Mouse (Mus musculus) NIH3T3 (cell line): ENCODE measurements around the gene Sla2.
A peak's percentile ranks its signal among the peaks of the same experiment; 100 is the strongest.
"Not testable (repeated sequence)": the region's sequence is repeated elsewhere in the genome, so short reads cannot be mapped to it uniquely, and the experiment has no call there.

Experiments used
- DNase-seq: peaks from one replicate; pipeline ENCODE4 v3.0.0-alpha.2; 2012; ENCODE audit warnings: low read depth

Sla2 gene

DNA sequence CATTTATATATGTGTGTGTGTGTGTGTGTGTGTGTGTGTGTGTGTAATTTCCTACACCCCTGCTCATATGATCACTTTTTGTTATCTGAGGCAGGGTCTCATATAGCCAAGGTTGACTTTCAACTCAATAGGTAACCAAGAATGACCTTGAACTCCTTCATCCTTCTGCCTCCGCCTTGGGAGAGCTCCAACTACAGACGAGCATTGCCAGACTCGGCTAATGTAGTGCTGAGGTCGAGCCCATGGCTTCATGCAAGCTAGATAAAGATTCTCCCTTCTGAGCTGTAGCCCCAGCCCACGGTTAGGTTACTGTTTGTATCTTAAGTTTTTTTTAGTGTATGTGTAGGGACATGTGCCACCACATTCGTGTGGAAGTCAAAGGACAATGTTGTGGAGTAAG, 14.9 kb upstream of the Sla2 start:
- DNase-seq = no peak

DNA sequence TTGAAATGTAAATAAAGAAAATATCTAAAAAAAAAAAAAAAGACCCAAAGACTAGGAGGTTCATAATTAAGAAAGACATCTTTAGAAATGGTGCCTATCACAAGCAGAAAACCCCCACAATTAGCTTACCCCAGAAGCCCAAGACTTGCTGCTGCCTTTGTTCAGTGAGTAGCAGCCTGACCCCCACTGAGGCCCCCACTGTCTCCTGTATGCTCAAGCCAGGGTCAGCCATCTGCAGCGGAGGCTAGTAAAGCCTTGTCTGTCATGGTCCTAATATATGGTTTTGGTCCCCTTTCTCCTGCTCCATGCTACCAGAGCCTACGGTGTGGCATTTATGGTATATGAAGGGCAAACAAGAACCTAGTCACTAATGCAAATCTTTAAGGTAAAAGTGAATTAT, 14.4 kb upstream of the Sla2 start:
- DNase-seq = no peak

DNA sequence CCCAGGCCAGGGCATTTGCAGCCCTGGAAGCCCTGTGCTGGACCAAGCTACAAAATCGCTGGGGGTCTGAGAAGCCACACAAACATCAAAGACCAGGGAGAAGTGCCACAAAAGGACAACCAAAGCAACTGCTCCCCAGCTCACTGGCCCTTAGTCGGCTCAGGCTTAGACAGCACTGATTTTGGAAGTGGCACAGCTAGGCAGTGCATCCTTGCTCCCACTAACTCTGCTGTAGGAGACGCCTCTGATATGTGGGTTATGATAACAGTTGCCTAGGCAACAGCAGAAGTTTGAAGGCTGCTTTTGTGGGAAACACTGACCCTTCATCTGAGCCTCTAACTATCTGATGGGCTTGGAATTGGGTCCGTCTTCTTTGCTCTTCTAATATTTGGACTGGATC, 12.2 kb upstream of the Sla2 start:
- no peak for DNase-seq

DNA sequence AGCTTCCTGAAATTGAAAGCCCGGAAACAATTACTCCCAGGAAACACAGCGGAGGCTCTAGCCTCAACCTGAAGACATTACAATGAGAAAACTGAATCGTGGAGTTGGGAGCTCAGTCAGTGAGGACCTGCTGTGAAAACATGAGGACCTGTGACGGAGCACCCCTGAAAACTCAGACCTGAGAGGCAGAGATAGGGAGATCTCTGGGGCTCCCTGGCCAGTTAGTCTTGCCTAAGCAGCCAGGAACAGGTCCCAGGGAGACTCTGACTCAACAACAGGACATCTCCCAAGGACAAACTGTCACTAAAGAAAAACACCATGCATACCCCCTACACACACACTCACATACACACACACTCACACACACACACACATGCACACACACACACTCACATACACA, 11.4 kb upstream of the Sla2 start:
- DNase-seq = no peak

DNA sequence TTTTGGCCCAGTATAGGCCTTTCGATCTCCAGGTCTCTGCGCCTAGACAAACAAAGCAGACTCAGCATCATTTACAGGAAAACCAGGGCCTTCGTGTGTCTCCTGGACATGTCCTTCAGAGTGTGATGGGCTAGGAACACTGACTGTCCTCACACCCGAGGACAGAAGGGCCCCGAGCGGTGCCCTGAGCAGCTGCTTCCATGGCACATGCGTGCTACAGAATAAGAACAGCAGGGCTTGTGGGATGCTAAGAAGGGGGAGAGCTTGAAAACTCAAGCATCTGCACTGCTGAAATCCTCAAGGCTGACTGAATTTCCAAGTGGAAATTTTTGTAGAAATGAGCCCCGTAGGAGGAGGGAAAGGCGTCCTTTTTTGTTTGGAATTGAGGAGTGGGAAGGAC, 10.0 kb upstream of the Sla2 start:
- no peak for DNase-seq

DNA sequence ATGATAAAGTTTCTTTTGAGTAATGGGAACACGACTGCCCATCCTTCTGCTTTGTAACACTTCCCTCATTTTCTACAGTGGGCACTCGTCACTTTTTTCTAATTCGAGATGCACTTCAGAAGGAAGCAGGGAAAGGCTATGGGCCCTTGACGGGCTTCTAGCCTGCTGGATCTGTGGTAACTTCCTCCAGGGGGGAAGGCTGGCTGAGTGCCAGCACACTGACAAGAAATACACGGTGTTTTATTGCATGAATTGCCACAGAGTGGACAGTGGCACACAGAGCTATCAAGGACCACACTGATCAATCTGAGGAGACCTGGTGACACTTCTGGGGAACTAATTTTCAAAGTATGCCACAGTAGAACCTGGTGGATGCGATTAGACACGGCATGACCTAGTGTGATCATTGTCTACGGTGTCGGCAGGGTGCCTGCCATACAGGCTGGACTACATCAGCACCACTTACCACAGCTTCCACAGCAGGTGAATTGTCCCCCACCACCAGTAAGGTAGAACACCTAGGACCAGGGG, 9.5 kb upstream of the Sla2 start:
- DNase-seq = peak; percentile 30

DNA sequence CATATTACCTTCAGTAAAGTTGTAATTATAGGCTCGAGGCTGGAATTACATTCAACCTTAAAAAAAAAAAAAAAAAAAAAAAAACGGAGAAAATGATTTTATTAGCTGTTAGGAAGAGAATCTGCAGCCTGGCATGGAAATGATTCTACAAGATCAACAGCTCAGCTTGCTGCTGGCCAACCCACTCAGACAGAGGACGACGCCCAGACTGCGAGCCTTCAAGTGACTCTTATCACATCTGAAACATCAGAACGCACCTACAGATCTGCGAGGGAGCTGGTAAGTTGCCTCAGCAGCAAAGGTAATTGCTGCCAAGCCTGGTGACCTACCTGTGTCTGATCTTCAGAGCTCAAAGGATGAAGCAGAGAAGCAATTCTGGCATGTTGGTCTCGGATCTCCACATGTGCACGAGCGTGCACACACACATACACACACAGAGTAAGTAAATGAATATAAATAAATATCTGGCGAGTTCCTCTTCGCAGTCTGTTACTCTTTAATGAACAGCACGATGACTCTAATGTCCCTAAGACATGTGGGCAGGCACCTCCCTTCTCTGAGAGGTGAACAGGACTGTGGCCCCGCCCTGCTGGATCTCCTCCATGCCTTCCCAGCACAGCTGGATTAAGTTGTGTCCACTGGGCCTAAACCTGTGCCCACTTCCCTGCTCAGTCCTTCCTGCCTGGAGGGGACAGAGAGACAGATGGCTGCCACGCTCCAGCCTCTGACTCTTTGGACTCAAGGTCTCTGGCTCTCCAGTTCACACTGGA, 7.7 kb upstream of the Sla2 start:
- no peak for DNase-seq

DNA sequence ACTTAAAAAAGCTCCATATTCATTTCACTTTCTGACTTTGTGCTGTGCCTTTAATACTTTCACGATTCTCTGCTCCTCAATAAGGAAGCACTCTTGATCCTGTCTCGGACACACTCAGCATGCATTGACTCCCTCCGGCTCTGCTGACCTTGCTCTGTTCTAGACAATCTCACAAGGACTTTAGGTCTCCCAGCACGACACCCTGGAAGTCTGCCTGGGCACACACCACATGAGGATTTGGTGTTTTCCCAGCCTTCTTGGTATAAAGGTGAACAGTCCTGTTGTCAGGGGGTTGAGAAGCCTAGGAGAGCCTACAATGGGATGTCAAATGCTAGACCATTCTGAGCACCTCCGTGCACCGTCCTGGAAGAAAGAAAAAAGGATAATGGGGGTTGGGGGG, 5.8 kb upstream of the Sla2 start:
- no peak for DNase-seq

DNA sequence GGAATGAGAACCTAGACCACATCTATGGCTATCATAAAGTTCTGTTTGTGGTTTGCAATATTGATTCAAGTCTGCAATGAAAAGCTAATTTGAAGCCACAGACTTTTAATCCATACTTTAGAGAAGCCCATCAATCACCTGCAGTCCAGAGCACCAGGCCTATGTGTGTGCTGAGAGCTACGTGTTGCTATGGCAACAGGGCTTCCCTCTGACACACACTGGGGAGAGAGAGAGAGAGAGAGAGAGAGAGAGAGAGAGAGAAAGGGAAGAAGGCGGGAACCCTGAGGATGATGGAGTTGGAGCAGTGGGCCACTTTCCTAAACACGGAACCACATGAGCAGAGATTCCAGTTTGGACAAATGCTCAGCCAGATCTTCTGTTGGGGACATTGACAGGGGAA, 5.2 kb upstream of the Sla2 start:
- no peak for DNase-seq

DNA sequence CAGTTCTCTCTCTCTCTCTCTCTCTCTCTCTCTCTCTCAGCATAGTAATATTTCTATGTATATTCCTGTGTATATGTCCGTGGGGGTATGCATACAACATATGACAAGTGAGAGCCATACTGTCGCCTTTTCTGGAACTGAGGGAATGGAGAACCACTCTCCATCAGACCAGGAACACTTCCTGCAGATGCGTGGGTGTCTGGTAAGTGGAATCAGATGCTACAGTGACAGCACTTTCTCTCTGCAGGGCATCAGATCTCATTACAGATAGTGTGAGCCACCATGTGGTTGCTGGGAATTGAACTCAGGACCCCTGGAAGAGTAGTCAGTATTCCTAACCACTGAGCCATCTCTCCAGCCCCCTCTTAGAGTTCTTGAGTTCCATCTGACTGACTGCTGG, 1.5 kb upstream of the Sla2 start:
- no peak for DNase-seq

DNA sequence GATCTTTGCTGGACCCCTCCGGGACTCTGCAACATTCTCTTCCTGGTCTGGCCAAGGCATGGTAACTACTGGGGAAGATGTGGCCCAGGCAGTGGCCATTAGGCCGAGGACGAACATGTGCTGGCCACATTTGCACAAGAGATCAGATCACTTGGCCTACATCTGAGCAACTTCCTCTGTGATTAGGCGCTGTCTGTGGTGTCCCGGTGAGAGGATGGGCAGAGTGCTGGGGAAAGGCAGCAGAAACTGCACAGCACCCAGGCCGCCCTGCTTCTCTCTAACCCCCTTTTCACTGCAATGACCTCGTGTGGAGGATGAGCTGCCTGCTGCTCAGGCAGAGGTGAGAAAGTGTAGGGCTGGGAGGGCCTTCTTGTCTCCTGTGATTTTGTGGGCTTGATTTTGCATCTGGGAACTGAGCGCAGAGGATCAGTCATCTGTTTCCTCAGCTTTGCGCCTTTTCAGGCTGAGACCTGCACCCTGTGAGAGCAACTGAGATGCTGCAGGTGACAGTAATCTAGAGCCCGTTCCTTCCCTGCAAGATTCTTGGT, 834 bp downstream of the Sla2 start:
- DNase-seq = no peak

DNA sequence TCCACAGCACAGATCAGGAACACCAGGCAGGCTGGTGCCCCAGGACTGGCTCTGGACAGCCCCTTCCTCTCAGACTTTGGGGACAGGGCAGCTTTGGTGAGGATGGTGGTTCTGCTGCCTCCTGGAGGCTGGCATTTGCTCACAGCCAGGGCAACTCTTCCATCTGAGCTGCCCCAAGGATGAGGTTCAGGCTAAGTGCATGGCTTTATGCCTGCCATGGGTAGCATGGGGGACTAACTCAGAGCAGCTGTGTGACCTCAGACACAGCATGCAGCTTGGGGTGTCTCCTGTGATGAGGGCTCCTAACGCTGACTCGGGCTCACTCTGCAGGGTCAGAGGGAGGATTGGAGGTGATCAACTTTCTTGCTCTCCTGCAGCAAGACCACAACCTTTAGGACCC, 1.3 kb downstream of the Sla2 start:
- DNase-seq = not testable (repeated sequence)

DNA sequence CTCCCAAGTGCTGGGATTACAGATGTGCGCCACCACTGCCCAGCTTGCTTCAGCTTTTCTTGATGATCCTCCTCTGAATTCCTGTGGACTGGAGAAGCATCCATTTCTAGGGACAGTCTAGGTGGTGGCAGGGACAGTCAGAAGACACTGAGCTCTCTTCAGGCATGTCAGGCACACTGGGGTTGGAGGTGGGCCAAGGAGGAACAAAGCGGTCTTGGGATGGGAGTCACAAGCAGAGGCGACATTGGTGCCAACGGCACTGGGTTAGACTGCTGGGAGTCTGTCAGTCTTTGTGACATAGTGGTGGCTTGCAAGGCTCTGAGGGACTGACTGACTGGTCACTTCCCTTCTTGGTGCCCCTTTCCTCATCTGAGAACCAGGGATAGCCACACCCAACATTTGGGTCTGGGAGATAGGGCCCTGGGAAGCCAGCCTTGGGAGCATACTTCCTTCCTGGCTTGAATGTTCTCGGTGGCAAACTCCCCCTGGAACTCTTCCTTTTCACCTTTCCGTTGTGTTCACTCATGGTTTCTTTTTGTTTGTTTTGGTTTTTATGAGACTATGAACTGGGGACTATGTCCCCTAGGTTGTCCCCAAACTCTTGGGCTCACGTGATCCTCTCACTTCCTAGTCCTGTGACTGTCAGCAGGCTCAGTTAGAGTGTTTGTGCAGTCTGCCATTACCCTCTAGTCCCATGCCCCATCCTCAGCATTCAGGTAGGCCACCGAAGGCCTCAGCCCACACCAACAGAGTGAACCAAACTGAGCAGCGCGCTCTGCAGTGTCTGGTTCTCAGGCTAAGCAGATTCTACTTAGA, 2.4 kb downstream of the Sla2 start:
- DNase-seq = no peak

DNA sequence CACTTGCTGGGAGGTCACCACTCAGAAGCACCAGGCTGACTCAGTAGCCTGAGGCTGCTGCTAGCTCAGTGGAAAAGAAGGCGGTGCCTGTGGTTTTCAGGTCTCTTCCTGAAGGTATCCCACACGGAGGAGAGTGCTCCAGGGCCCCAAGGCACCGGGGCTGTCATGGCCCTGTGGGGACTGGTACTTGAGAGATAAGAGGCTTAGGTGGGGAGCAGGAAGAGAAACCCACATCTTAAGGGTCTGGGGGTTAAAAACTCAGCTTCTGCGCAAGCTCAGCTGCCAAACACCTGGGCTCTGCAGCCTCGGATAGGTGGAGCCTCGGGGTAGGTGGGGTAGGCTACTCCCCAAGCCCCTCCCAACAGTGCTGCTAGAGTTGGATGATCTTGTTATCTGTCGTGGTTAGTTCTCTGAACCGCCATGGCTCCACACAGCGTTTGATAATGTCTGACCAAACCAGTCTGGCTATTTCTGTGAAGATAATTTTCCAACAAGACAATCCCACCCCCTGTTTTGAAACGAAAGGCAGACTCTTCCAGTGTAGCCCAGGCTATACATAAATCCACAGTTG, 4.5 kb downstream of the Sla2 start:
- peak; percentile 34 for DNase-seq

DNA sequence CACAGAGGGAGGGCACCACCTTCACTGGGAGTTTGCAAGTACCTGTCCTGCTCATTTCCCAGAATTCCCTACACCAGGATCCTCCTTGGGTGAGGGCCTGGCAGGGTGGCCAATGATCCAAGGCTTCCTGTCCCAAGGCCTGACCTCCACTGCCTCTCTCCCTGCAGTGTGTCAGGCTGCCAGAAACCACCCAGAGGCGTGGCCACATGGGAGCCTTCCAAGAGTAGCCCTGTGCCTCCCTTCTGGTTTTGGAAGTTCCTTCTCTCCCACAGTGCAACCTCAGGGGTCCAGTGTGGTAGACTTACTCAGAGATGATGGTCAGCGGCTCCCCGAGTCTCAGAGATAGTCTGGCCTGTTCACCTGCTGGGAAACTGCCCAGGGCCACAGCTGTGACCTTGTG, 7.5 kb downstream of the Sla2 start:
- peak; percentile 54 for DNase-seq

DNA sequence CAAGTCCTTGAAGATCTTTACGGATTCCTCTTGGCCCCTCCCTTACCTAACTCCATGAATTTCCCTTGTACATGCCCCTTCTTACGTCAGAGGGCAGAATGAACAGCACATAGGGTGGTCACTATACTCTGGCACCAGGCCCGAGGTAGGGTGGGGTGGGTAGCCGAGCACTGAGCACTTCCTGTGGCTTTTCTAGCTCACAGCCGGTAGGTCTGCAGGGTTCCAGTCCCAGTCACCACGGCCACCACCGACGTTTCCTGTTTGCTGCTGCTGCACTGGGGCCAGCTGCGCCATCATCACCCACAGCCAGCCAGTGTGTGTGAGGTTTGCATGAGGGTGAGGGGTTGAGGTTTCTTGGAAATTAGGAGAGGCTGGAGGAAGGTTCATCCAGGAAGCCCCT, 9.3 kb downstream of the Sla2 start:
- DNase-seq = no peak

DNA sequence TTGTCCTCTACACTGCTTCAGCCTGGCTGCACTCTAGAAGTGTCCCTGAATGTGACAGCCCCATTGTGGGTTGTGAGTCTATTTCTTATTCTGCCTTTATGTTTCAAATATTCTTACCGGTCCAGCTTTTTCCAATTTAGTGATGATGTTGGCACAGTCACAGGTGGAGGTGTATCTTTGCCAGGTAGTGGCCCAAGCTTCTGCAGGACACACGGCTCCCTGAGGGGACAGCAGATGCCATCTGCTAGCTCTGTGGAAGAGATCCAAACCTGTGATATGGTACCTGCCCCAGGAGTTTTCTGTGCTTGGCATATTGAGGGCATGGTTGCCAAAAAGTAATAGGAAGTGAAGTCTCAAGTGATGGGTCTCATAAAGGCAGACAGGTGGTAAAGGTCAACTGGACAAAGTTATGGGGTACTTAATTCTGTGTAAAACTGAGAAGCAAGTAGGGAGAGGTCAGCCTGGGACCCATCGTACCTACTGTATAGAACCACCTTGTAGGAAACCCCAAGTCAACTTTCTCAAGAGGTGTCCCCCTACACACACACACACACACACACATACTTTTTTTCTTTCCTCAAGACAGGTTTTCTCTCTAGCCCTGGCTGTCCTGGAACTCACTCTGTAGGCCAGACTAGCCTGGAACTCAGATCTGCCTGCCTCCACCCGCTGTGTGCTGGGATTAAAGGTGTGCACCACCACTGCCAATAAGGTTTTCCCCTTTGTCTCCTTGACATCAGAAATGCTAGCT, 12.1 kb downstream of the Sla2 start:
- DNase-seq = no peak

DNA sequence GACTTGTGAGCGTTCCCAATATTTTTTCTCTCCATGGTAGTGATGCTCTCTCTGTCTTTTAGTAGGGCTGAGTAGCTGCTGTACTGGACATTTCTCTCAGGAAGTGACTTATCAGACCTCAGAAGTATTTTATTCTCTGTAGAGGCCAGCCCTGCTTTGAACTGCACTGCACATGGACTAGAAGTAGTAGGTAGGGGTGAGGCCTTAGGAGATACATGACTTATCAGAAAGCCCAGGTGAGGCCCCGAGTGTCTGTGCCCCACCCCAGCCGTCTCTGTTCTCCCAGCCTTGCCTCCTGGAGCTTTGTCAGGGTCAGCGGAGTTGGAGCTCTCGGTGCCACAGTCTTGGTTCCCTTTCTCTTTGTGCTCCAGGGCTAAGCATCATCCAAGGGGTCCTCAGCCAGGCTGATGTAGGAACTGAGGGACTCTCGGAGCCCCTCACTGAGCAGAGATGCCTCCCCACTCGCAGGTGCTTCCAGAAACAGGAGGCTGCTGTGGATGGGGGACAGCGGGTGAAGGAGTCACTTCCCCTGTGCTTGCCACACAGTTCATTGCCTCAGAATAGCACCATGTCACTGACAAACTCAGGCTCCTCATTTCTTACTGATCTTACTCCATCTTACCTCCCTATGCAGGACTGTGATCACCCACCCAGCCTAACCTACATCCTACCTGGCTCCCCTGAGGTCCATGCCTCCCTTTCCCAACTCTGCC, 12.8 kb downstream of the Sla2 start:
- no peak for DNase-seq

DNA sequence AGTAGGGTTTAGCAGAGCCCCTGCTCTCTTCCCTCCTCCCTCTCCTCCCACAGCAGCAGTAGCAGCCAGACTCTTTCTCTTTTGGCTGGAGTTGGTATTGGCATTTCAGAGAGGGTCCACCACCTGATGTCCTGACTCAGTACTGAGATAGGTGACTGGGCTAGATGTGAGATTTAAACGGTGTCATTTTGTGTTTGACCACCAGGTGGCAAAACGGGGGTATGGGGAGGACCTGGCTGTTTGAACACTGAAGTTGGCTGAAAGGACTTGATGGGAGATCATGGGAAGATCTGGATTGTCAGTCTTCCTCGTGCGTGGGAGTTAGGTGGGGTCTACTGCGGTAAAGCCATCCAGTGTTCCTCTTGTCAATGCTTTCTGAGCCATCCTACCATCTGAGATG, 13.4 kb downstream of the Sla2 start:
- DNase-seq = peak; percentile 84

DNA sequence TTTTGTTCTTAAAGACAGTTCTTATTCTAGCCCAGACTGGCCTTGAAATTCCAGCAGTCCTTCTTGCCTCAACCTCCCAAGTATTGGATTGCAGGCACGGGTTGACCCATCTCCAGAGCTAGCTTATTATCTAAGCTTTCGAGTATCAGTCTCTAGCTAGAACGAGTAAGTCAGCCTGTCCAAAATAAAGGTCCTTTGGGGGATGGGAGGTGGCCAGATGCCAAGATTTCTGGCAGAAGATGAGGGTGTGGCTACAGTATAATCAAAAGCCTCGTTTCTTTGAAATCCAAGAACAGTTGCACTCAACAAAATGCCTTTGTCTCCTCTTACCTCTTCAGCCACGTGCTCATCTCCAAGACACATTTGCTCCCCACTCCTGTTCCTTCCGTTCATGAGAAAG, 16.5 kb downstream of the Sla2 start:
- peak; percentile 48 for DNase-seq

DNA sequence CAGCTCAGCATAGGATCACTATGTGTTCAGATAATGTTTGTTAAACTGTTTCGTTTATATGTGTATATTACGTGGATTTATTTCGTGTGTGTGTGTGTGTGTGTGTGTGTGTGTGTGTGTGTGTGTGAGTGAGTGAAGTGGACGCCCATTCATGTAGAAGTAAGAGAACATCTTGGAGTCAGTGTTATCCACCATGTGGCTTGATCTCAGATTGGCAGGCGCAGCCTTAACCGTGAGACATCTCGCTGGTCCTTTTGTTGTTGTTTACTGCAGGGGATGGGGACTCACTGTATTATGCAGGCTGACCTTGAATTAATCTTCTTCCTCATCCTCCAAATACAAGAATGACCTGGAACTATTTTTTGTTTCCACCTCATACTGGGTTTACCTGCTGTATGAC, 17.4 kb downstream of the Sla2 start:
- no peak for DNase-seq
